Mouse (Mus musculus) hematopoietic stem cell, adult 5-6 weeks (primary cell): ENCODE measurements around the gene Galnt14. TPM values are rescaled to one million over a fixed set of nuclear protein-coding genes. Genes with fewer than 3 reads are reported as not detected.

ENCODE experiments used
- ATAC-seq, 2 experiments: fragments of 125-278 bp in 1 of 2; replicated peaks in 1 of 2; 2 replicates each; pipeline ENCODE4 v1.8.0; 2016 to 2017; ENCODE audit warnings: inconsistent platforms in 2 of 2, mild to moderate bottlenecking in 2 of 2, moderate number of reproducible peaks in 2 of 2, low read depth in 1 of 2, moderate TSS enrichment in 1 of 2; ENCODE audit not compliant: low FRiP score in 2 of 2, poor library complexity in 2 of 2, severe bottlenecking in 2 of 2, insufficient read depth in 1 of 2, low TSS enrichment in 1 of 2
- total RNA-seq: library from RNA; stranded (forward); fragments of 172-1452, 232-1000 nt; gene quantifications from 2 replicates; pipeline ENCODE4 v1.2.3, GENCODE M21; 2017

Galnt14 gene
- total RNA-seq, 1 experiment from 2014 or later, result not detected

GRCm38 (mm10) chr17:73477096-73478076 is 232.9 kb downstream of the Galnt14 start:
- no peak for ATAC-seq

- ATAC-seq, result no peak
Observed at GRCm38 (mm10) chr17:73474371-73474770, 235.9 kb downstream of the Galnt14 start.

GRCm38 (mm10) chr17:73473012-73473411 is 237.2 kb downstream of the Galnt14 start:
- ATAC-seq, result no peak

DNA sequence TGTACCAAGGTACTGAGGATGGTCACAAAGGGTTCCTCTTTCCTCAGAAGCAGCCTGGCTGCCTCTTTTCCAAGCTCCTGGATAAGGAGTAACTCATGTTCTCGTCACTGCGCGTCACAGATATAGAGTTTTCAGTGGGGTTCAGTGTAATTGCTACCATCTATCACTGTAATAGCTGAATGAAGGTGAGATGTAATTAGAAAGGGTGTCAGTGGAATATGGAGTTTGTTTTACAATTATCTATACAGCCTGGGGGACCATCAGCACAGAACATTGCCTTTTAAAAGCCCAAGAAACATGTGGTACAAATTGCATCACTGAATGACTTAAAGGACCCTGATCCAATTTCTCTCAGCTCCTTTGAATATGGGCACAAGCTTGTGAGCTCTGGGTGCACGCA is 249.4 kb downstream of the Galnt14 start:
- ATAC-seq, result no peak

- no peak for ATAC-seq
Observed at GRCm38 (mm10) chr17:73458741-73459140, 251.5 kb downstream of the Galnt14 start.

DNA sequence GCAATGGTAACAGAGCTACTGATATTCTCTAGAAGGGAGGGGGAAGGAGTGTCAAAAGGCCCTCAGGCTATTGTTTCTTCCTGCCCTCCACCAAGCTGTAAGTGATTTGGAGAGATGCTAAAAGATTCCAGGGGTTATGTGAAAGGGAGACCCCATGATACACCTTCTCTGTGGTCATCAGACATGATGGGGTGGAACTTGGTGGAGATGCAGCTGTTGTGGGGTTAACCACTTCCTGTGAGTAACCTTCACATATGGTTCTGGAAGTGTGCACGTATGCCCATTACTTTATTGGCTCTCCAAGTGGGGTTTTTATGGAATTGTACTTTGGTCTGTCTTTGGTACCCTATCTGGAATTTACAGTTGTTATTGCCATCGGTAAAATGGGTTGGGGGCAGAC is 253.7 kb downstream of the Galnt14 start:
- ATAC-seq, result no peak

DNA sequence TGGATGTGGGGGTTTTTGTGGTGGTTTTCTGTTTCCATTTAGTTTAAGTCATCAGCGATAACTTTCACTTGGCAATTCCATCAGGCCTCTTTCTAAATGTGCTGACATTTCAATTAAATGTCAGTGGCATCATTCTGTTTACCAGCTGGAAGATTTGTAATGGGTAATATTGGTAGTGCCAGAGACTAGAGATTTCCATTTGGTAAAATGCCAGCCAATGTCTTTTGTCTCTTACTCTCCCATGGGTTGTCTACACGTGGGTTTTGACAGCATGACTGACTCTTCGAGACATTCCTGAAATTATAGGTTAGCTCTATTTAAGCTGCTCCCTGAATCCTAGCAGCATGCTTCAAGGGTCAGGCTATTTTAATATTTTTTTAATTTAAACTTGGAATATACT is 256.6 kb downstream of the Galnt14 start:
- ATAC-seq, result no peak

DNA sequence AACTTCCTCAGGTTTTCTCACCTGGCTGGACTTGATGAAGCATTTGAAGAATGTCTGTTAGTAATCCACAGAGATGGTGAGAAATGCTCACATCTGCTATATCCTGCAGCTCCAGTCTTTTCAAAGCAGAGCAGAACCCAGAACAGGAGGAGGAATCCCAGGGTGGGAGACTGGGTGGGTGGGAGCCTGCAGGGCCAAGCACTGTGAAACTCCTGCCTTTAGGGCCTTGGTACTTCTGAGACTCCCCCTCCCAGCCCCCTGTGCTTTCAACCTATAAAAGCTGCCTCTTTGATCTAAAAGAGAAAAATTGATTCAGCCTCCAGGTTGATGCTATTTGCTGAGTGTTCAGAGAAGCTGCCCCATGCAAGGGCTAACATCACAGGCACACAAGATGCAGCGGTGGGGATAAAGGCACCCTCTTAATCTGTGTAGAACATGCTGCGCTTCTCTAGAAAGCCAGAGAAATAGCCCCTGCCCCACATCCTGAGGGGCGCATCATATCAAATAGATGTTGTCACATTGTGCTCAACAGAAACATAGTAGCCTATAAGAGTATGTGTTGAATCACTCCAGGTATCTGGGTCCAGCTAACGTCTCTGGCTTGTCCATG is 258.0 kb downstream of the Galnt14 start:
- no peak for ATAC-seq

GRCm38 (mm10) chr17:73449104-73449503 is 261.1 kb downstream of the Galnt14 start:
- no peak for ATAC-seq

Other genes starting within 250 kb of the Galnt14 start
- gene Ehd3, start 93.7 kb upstream of the Galnt14 start, total RNA-seq, result 2.2 and 6.4 TPM in 2 replicates
- gene Xdh, start 239.7 kb upstream of the Galnt14 start, total RNA-seq, result 7.8 and 17.8 TPM in 2 replicates